Mouse (Mus musculus): ENCODE measurements around the gene Apela.
"Not testable (repeated sequence)": the region's sequence is repeated elsewhere in the genome, so short reads cannot be mapped to it uniquely, and the experiment has no call there.

Gene Apela

DNA sequence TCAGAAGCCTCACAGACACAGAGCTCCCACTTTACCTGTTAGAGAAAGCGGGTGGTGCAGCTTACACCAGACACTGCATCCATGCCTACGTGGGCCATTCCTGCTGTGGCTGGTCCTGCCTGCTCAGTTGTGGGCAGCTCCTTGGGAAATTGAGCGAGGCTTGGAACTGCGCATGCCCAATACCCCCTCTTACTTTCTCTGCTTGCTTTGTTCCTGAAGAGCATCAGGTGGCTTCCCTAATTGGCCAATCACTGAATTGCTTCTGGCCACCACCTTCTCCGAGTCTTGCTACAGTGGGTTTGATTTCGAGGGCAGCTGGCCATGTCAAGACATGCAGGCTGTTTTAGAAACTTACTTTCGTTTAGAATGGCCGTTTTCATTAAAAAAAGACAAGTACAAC lies 18.7 kb downstream of the Apela start, which contains the start of the genes Trim61 and Trim60:
TSS of gene Trim61 (minus strand) at position 101 of the 400 bp plus-strand sequence.
TSS of gene Trim60 (minus strand) at position 162 of the 400 bp plus-strand sequence.
- DNase-seq: no peak

DNA sequence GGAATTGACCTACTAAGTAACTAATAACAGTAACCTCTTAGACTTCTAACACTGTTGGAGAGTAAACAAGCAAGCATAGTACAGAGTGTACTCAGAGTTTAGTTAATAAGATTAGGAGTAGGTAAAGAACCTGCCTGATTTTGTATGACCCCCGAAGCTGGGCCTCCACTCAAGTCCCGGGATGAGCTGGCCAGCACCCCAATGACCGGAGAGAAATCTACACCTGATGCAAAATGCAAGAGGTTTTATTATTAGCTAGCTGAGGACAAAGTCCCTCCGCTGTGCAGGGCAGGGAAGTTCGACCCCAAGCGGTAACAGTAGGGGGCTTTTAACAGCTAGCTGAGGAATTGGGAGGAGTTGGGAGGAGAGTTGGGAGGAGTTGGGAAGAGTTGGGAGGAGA lies 29.5 kb downstream of the Apela start:
- DNase-seq: not testable (repeated sequence)

DNA sequence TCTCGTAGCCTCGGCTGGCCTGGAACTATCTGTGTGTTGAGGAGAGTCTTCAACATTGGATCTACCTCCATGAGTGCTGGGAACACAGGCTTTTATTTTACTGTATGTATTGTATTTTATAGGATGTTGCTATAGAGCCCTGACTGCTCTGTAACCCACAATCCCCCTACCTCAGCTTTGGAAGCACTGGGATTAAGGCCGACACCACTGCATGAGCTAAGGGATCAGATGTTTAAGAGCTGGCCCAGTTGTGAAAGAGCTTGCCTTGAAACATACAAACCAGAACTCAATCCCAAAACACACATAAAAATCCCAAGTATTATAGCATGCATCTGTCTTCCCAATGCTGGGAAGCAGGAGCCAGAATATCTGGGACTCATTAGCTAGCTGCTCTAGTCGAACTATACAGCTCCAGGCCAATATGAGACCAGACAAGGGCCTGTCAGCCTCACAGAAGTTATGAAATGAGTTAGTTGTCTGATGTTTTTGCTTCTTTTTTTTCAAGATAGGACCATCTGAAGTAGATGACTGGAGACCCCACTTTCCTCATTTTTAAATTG lies 38.2 kb downstream of the Apela start:
- DNase-seq: no peak

DNA sequence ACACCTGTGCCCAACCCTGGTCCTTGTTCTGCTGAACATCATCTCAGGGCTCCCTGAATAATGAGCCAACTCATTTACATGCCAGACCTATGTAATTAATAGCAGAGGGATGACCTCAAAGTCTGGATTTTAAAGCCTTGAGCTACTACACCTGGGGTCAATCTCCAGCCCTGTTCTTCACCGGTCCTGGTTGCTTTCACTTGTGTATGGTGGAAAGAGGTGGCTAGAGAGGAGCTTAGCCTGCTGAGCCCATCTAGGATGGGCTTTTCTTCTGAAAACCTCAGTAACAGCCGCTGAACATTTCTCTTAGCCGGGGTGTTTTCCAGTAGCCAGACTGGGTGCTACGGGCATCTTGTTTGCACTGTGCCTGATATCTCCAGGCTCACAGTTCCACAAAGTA lies 49.4 kb downstream of the Apela start, which contains the start of gene Trim75:
TSS of gene Trim75 (minus strand) at position 101 of the 400 bp plus-strand sequence.
- DNase-seq: no peak

DNA sequence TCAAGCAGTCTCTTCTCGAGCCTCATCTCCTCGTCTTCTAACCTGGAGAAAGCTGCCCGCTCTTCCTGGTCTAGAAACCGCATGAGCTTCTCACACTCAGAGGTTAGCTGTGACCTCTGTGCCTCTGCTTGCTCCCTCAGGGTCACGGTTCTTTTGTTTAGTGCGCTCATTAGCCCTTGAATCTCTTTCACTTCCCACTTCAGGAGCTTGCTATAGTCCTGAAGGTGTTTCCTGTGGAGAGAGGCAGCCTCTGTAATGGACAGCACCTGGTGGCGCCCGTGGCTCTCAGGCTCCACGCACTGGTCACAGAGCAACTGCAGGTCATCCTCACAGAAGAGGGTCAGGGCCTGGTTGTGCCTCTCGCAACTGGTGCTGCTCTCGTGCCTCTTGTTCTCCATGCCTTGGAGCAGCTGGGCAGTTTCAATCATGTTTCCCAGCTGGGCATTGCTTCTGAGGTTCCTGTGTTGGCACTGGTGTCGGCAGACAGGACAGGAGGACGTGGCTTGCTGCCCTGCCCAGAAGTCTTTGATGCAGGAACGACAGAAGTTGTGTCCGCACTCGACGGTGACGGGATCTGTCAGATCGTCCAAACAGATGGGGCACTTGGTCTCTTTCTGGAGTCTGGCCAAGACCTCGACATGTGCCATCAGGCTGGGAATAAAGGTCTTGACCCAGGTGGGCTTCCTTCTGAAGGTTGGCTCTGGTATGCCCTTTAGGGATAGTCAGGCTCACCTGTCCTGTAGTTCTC lies 53.8 kb downstream of the Apela start:
- DNase-seq: no peak
